In the genomic region with DNA sequence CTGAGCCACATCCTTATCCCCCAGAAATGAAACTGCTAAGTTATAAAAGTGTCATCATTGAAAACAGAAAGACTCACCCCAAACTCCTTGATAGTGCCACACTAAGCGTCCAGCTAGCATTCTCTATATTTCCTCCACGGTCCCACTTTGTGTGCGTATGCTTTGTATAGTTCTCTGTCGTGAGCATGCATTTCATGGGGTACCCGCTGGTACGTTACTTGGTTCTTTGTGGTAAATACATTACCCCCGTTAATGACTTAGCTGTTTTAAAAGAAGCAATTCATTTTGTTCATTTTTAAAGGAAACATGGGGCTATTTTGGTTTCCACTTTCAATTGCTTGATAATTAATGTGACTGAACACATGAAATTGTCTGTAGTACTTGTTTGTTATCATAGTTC, we compare ENCODE assay signal across 16 mouse cellular contexts.
DNase-seq lines count a peak whose midpoint lies in the region; ATAC-seq lines count a peak whose summit lies in the region.
"Had no signal": no experiment of that assay in that cellular context is flagged by ENCODE, and none has a peak within 500 bp of the region (broad histone marks: within the 10 kb centered on the region; RNA-seq: fewer than 3 reads in every experiment).

No protein-coding gene starts in this region.

- no peak for DNase-seq in cerebellum, adult 11-12 months
- DNase-seq in left cerebral cortex, adult 11 months (ENCODE audit: low spot score): no peak
- DNase-seq: adrenal gland, adult 2 months; adrenal gland, postnatal 10 days; adrenal gland, postnatal 25 days; cerebellum, adult 11 months; cerebellum, adult 8-10 months; cerebellum, adult 9-11 months; cerebellum, postnatal 14 days; cerebellum, postnatal 36 days; forebrain, postnatal 0 days had no signal

- peak; percentile 68 for ATAC-seq in common myeloid progenitor, adult 5-6 weeks (replicated peaks; ENCODE audit: low read depth, poor library complexity, severe bottlenecking)
- ATAC-seq in hematopoietic stem cell, adult 5-6 weeks (replicated peaks in 1 of 2; ENCODE audit: insufficient read depth in 1 of 2, low FRiP score in 2 of 2, low TSS enrichment in 1 of 2, low read depth in 1 of 2, poor library complexity in 2 of 2, severe bottlenecking in 2 of 2): peak; percentile 45 to 54
- ATAC-seq in megakaryocyte-erythroid progenitor cell, adult 5-6 weeks (replicated peaks; ENCODE audit: low FRiP score, low TSS enrichment, poor library complexity, severe bottlenecking): peak; percentile 26; the same call in 1 of the 2 replicates
- ATAC-seq: forebrain, embryonic 13.5 days; forebrain, embryonic 15.5 days; forebrain, postnatal 0 days had no signal
